Mouse (Mus musculus) limb, embryonic 14.5 days (tissue): ENCODE measurements at regions not wholly inside any gene's neighbourhood (a gene's known extent, or its start where the extent isn't known, plus 50 kb on each side); places are given as distances from the start of the nearest gene placed in this dataset.

Experiments used
- ATAC-seq: fragments of 200-750 bp; cut with Nextera tagmentation; 2 replicates; pipeline ENCODE4 v1.8.0; 2017; ENCODE audit warnings: low read depth, moderate number of reproducible peaks, moderate TSS enrichment; ENCODE audit not compliant: low FRiP score
- DNase-seq: peaks from one replicate; pipeline ENCODE4 v3.0.0-alpha.2; 2015; ENCODE audit warnings: low spot score
- H3K27ac ChIP-seq: fragments of 300-500 bp; sonication (generic); replicated peaks from 2 replicates; pipeline ENCODE4 v1.5.1; 2014; ENCODE audit warnings: low read depth, mild to moderate bottlenecking, low read length, moderate library complexity, mixed read lengths
- H3K27me3 ChIP-seq: fragments of 300-500 bp; sonication (generic); 2 replicates; pipeline ENCODE4 v1.6.1; 2014; ENCODE audit warnings: low read length, mixed read lengths; ENCODE audit not compliant: control insufficient read depth, insufficient read depth
- H3K36me3 ChIP-seq: fragments of 300-500 bp; sonication (generic); 2 replicates; pipeline ENCODE4 v1.6.1; 2014; ENCODE audit warnings: mild to moderate bottlenecking, low read length, moderate library complexity, mixed read lengths; ENCODE audit not compliant: control insufficient read depth, insufficient read depth
- H3K4me1 ChIP-seq: fragments of 300-500 bp; sonication (generic); 2 replicates; pipeline ENCODE4 v1.6.1; 2014; ENCODE audit warnings: antibody characterized with exemption, low read length, mixed read lengths; ENCODE audit not compliant: control insufficient read depth, insufficient read depth
- H3K4me2 ChIP-seq: fragments of 300-500 bp; sonication (generic); replicated peaks from 2 replicates; pipeline ENCODE4 v1.6.1; 2014; ENCODE audit warnings: low read depth, mild to moderate bottlenecking, low read length, moderate library complexity; ENCODE audit not compliant: severe bottlenecking
- H3K4me3 ChIP-seq: fragments of 300-500 bp; sonication (generic); replicated peaks from 2 replicates; pipeline ENCODE4 v1.5.1; 2014; ENCODE audit warnings: low read length
- H3K9ac ChIP-seq: fragments of 300-500 bp; sonication (generic); 2 replicates; pipeline ENCODE4 v1.6.1; 2014; ENCODE audit warnings: mild to moderate bottlenecking, low read depth, low read length, moderate library complexity; ENCODE audit not compliant: severe bottlenecking
- H3K9me3 ChIP-seq: fragments of 300-500 bp; sonication (generic); 2 replicates; pipeline ENCODE4 v1.6.1; 2016; ENCODE audit warnings: low read length; ENCODE audit not compliant: control insufficient read depth
- POLR2A ChIP-seq: fragments of 200-500 bp; IDR thresholded peaks from 2 replicates; pipeline ENCODE4 v1.8.0; 2012; ENCODE audit warnings: inconsistent platforms, mild to moderate bottlenecking, moderate library complexity, borderline replicate concordance; ENCODE audit not compliant: insufficient read depth, insufficient read length; ENCODE audit errors: extremely low read depth
- WGBS: fragments of 180-500 bp; shearing (Covaris S2); extraction: QIAGEN DNeasy Blood & Tissue Kit; methylation state at CpG from one replicate; pipeline ENCODE4 v1.1.7; 2014; 5-methylcytosine and 5-hydroxymethylcytosine counted together

- H3K36me3 ChIP-seq = no peaks in the 10 kb centered on the region
- no peak for TF ChIP-seq POLR2A
- no peaks in the 10 kb centered on the region for H3K9me3 ChIP-seq
- no peak overlapping the region for H3K4me3 ChIP-seq
- no peak overlapping the region for H3K27ac ChIP-seq
- no peak for DNase-seq
- no peak for ATAC-seq
- no peak overlapping the region for H3K4me2 ChIP-seq
- no peaks in the 10 kb centered on the region for H3K27me3 ChIP-seq
- H3K9ac ChIP-seq = no peak overlapping the region
- H3K4me1 ChIP-seq = no peaks in the 10 kb centered on the region
- 72% methylated on average over 13 of the region's 13 CpGs for WGBS
Observed at GRCm38 (mm10) chr12:107093326-107093725, 395.1 kb upstream of the 3110018I06Rik start.

GRCm38 (mm10) chr12:107095409-107095808 lies 393.0 kb upstream of the 3110018I06Rik start:
- H3K36me3 ChIP-seq = no peaks in the 10 kb centered on the region
- ATAC-seq (no peak), DNase-seq (no peak)
- WGBS = 62% methylated on average over 6 of the region's 6 CpGs
- no peaks in the 10 kb centered on the region for H3K27me3 ChIP-seq
- no peak overlapping the region for H3K4me2 ChIP-seq
- no peaks in the 10 kb centered on the region for H3K4me1 ChIP-seq
- H3K4me3 ChIP-seq = no peak overlapping the region
- H3K27ac ChIP-seq = no peak overlapping the region
- H3K9me3 ChIP-seq = no peaks in the 10 kb centered on the region
- H3K9ac ChIP-seq = no peak overlapping the region
- TF ChIP-seq POLR2A = no peak

GRCm38 (mm10) chr12:107104570-107104969 lies 383.9 kb upstream of the 3110018I06Rik start:
- ATAC-seq (no peak), DNase-seq (no peak)
- WGBS = 44% methylated on average over 8 of the region's 8 CpGs
- H3K27me3 ChIP-seq = no peaks in the 10 kb centered on the region
- no peak overlapping the region for H3K4me3 ChIP-seq
- H3K9ac ChIP-seq = no peak overlapping the region
- no peaks in the 10 kb centered on the region for H3K4me1 ChIP-seq
- no peak for TF ChIP-seq POLR2A
- no peak overlapping the region for H3K4me2 ChIP-seq
- H3K36me3 ChIP-seq = no peaks in the 10 kb centered on the region
- no peaks in the 10 kb centered on the region for H3K9me3 ChIP-seq
- H3K27ac ChIP-seq = no peak overlapping the region

GRCm38 (mm10) chr12:107105017-107105416 lies 383.4 kb upstream of the 3110018I06Rik start:
- H3K4me3 ChIP-seq = no peak overlapping the region
- TF ChIP-seq POLR2A = no peak
- no peak overlapping the region for H3K9ac ChIP-seq
- ATAC-seq = no peak
- H3K4me2 ChIP-seq = no peak overlapping the region
- H3K27ac ChIP-seq = no peak overlapping the region
- H3K4me1 ChIP-seq = no peaks in the 10 kb centered on the region
- no peak for DNase-seq
- H3K9me3 ChIP-seq = no peaks in the 10 kb centered on the region
- no peaks in the 10 kb centered on the region for H3K36me3 ChIP-seq
- H3K27me3 ChIP-seq = no peaks in the 10 kb centered on the region
- WGBS = 54% methylated on average over 11 of the region's 11 CpGs

- peaks cover 8% of the 10 kb centered on the region; the same call in 1 of the 2 replicates for H3K4me1 ChIP-seq
- no peaks in the 10 kb centered on the region for H3K9me3 ChIP-seq
- 8% methylated on average over 18 of the region's 18 CpGs for WGBS
- 0 out of 2 replicates have a peak overlapping the region, but pooled peaks have one; percentile 9 for H3K27ac ChIP-seq
- H3K36me3 ChIP-seq = no peaks in the 10 kb centered on the region
- H3K4me3 ChIP-seq = peak overlapping the region; percentile 20
- no peak for TF ChIP-seq POLR2A
- H3K4me2 ChIP-seq = peak overlapping the region; percentile 37
- DNase-seq = peak; percentile 45
- no peaks in the 10 kb centered on the region for H3K27me3 ChIP-seq
- H3K9ac ChIP-seq = peak overlapping the region; percentile 29; the same call in 1 of the 2 replicates
- no peak for ATAC-seq
Observed at GRCm38 (mm10) chr12:107111908-107112770, 376.3 kb upstream of the 3110018I06Rik start.

- no peak for ATAC-seq
- WGBS = 73% methylated on average over 3 of the region's 3 CpGs
- no peak overlapping the region for H3K4me3 ChIP-seq
- no peaks in the 10 kb centered on the region for H3K9me3 ChIP-seq
- H3K36me3 ChIP-seq = no peaks in the 10 kb centered on the region
- H3K27me3 ChIP-seq = no peaks in the 10 kb centered on the region
- H3K4me2 ChIP-seq = no peak overlapping the region
- no peak overlapping the region for H3K27ac ChIP-seq
- no peak for TF ChIP-seq POLR2A
- no peak overlapping the region for H3K9ac ChIP-seq
- H3K4me1 ChIP-seq = no peaks in the 10 kb centered on the region
- DNase-seq = no peak
Observed at GRCm38 (mm10) chr12:107118364-107118763, 370.1 kb upstream of the 3110018I06Rik start.
